Mouse (Mus musculus): Measurements from ENCODE around the gene Arhgap22.

- TF ChIP-seq CTCF (IDR thresholded peaks at IDR 0.05; ENCODE audit: low read depth, low read length), result no peak
- no peak for TF ChIP-seq POLR2A (IDR thresholded peaks at IDR 0.05; ENCODE audit: insufficient read depth, low read length)
These were observed 64.5 kb downstream of the Arhgap22 start for GRCm38 (mm10) chr14:33278374-33278773.

All from ES-Bruce4 (cell line).